Mouse (Mus musculus) liver (tissue): ENCODE results near the gene Kitl.

Experiments used
- DNase-seq: peaks from one replicate; pipeline ENCODE4 v3.0.0-alpha.2; 2020; ENCODE audit warnings: mixed read lengths

The Kitl gene

DNA sequence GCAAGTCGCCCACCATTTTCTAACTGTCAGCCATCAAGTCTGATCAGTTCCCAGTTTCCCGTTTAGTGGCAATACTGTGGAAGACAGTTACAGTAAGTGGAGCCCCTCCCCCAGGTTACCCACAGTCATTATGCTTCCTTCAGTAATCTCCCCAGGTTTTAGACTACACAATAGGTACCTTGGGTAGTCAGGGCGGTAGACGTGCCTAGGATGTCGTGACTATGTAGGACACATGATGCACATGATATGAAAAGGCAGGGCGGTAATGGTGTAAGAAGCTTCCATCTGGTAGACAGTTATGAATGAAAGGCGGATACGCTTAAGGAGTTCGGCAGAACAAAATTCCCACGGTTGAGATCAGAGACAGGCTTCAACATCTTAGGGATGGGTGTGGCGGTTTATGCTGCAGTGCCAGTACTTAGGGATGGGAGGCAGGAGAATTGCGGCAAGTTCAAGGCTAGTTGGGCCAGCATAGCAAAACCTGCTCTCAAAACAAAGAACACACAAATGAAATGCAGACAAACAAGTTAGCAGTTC is 15.6 kb downstream of the Kitl start:
- no peak for DNase-seq

GRCm38 (mm10) chr10:100031631-100032030 is 16.2 kb downstream of the Kitl start:
- DNase-seq = no peak

DNA sequence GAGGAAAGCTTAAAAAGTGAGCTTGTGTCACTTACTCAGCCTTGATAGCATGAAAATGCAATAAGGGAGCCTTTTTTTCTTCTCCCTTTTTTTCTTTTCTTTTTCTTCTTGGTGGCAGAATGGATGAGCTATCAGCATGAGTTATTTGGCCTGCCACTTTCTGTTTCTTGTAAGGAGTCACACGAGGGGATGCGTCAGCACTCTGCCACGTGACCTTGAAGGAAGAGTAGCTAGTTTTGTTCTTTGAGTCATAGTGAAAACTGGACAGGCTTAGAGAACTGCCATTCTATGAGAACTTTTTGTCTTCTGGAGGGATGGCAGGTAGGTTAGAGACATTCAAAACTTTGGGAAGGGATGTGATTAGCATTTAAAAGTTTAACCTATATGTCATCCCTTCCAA is 17.1 kb downstream of the Kitl start:
- DNase-seq = no peak

- DNase-seq = no peak
Observed at GRCm38 (mm10) chr10:100036021-100036420, 20.6 kb downstream of the Kitl start.

- peak; percentile 41 for DNase-seq
Observed at GRCm38 (mm10) chr10:100038342-100038898, 23.0 kb downstream of the Kitl start.

- no peak for DNase-seq
Observed at GRCm38 (mm10) chr10:100038994-100039393, 23.6 kb downstream of the Kitl start.

- no peak for DNase-seq
Observed at GRCm38 (mm10) chr10:100043748-100044147, 28.3 kb downstream of the Kitl start.

DNA sequence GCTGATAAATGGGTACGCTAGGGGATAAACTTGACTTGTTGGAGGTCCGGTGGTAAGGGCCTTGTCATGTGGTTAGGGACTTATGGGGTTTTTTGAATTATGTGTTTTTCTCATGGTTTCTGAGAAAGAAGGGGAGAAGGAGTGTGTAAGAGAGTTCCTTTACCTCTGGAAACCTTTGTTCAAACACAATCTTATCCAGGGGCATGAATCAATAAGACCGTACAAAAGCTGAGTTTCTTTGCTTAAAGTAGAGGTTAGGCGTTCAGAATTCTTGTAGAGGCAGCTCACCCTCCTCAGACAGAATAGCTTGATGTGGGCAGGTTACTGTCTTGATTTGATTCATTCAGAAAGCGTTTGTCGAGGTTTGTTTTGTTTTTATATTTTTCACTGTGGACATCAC is 28.7 kb downstream of the Kitl start:
- no peak for DNase-seq

GRCm38 (mm10) chr10:100051146-100051783 is 35.8 kb downstream of the Kitl start:
- DNase-seq = no peak

GRCm38 (mm10) chr10:100052404-100052803 is 37.0 kb downstream of the Kitl start:
- no peak for DNase-seq

DNA sequence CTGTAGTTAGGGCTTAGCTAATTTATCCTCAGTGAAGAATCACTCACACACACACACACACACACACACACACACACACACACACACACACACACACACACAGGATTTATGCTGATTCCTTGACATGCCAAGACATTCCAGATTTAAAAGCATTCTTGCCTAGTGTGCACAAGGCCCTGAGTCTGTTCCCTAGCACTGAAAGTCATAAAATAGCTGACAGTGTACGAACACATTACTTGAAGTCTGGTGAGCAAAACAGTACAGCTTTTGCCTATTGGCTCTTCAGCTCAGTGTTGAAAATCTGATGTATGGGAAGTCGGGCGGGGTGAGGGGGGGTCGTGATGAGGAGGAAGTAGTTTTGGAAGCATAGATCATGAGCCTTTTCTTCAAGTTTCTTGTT is 37.5 kb downstream of the Kitl start:
- DNase-seq = no peak

DNA sequence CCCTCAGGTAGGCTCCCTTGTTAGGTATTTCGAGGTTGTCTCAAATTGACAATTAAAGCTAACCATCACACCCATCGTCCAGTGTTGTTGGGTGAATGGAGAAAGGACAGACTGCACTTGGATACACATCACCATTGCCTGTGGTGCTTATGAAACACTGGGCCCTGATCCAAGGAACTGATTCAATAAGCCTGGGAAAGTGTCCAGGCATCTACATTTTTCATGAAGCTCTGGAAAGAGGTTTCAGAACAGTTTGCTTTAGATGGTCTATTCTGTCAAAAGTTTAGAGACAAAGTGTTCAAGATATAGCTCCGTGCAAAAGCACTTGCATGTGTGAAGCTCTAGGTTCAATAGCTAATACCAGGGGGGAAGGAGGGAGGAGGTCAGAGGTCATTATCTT is 38.6 kb downstream of the Kitl start:
- DNase-seq = no peak

GRCm38 (mm10) chr10:100055082-100055481 is 39.7 kb downstream of the Kitl start:
- no peak for DNase-seq

DNA sequence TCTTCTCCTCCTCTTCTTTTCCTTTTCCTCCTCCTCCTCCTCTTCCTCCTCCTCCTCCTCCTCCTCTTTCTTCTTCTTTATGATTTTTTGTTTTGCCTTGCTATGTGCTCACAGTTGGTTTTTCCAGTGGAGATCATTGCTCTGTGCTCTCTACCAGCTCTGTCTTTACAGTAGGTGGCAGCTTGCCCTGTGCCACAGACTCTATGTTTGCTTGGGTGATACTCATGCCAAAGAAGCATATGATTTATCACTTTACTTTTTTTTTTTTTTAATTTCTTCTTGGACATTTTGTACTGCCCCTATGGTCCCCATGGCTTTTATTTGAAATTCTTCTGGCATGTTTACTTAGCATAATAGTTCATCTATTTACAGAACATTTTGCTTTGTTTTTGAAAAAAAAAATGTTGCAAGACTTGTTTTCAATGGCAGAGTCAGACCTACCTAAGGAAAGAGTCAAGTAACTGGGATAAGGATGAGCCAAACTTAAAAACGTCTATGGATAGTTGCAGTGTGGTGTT is 41.7 kb downstream of the Kitl start:
- no peak for DNase-seq

DNA sequence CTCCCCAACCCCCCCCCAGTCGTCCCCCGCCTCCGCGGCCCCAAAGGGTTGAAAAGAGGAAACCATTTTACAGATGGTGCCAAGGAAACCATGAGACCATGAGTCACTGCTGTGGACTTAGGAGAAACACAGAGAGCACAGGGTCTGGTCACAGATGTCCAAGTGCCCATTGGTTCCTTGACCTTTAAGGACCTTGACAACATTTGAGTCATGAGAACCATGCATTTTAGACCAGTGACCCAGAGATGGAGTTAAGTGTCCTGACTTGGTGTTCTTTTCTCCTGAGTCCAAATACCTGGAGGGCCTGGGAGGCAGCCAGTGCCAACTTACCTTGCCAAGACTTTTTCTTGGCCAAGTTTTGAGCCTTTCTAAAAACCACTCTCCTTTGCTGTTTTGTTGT is 43.9 kb downstream of the Kitl start:
- DNase-seq = no peak

DNA sequence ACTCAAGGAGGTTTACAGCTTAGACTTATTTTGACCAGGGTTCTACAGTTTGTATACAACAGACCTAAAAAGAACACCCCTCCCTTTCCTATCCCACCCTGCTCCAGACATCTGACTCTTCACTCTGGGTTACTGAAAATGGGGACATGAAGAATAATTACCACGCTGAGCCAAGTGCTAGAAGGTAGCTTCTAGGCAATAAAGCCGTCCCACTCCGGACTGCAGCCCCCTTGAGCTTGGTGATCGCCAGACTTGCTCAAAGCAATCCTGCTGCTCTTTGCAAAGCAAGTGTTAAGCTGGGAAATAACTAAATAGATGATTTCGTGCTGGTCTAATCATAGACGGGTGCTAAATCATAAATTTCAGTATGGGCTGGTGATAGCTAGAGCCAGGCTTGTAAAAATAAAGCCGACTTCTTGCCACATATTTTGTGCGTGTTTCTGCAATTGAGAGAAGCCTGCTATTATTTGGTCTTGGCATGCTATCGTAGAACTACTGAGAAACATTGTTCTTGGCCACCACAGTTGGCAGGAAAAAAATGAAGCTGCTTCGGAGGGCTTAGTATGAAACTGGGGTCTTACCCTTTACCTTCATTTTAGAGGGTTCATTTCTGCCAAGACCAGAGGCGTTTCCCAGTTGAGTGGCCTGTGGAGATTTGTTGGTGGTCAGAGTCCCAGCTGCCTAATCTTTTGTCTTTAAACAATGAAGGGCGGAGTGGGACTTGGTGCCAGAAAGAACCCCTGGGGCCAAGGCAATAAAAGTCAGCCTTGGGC is 50.3 kb downstream of the Kitl start:
- no peak for DNase-seq

DNA sequence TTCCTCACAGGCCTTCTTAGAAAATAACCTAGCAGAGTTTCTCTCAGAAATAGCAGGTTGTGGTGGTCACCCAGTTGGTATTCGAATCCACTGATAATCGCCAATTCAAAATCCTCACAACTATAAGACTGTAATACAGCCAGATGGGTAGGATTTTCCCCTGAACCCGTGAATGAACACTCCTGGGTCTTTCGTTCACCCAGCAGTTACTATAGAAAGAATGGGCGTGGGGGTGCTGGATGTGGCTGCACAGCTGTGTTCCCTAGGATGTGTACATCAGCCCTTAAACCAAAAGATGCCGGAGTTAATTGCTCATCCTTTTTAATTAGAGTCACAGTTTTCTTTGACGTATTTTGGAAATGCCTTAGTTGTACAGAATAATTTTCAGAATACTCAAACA is 50.9 kb downstream of the Kitl start:
- DNase-seq = no peak

- no peak for DNase-seq
Observed at GRCm38 (mm10) chr10:100072641-100073040, 57.2 kb downstream of the Kitl start.

- DNase-seq = no peak
Observed at GRCm38 (mm10) chr10:100073092-100073491, 57.7 kb downstream of the Kitl start.

DNA sequence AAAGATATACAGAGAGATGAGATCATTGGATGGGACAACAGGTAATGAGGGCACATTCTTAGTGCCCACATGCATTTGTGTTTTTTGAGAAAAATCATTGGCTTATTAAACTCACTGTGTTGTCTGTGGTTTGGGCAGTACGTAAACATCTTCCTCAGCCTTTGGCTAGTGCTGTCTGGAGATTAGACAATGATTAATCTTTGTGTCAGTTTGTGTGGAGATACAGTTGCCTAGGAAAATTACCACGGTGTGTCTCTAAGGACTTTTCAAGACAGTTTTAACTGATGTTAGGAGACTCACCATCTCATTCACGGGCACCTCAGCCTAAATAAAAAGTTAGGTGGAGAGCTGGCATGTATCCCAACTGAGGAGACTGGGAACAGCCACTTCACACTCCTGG is 85.7 kb downstream of the Kitl start:
- DNase-seq = no peak

GRCm38 (mm10) chr10:100111209-100111608 is 95.8 kb downstream of the Kitl start:
- no peak for DNase-seq

- DNase-seq = no peak
Observed at GRCm38 (mm10) chr10:100115570-100115969, 100.1 kb downstream of the Kitl start.

- no peak for DNase-seq
Observed at GRCm38 (mm10) chr10:100124452-100124851, 109.0 kb downstream of the Kitl start.
